Mouse (Mus musculus): Measurements from ENCODE around the gene Mettl24.

Mettl24 gene

GRCm38 (mm10) chr10:40683092-40683867 lies at the start of gene Mettl24:
Gene Mettl24, plus strand, starts transcription at chr10:40683282.
- DNase-seq = peak; percentile 41

- DNase-seq = no peak
These were observed 45.8 kb upstream of the Mettl24 start for GRCm38 (mm10) chr10:40637331-40637730.

GRCm38 (mm10) chr10:40638276-40638675 lies 44.8 kb upstream of the Mettl24 start:
- peak; percentile 92 for DNase-seq

GRCm38 (mm10) chr10:40638823-40639819 lies 44.0 kb upstream of the Mettl24 start:
- peak; percentile 63 for DNase-seq

- no peak for DNase-seq
These were observed 42.7 kb upstream of the Mettl24 start for GRCm38 (mm10) chr10:40640406-40640805.

- DNase-seq = no peak
These were observed 41.2 kb upstream of the Mettl24 start for GRCm38 (mm10) chr10:40641901-40642300.

- no peak for DNase-seq
These were observed 40.0 kb upstream of the Mettl24 start for GRCm38 (mm10) chr10:40643126-40643525.

GRCm38 (mm10) chr10:40644456-40644855 lies 38.6 kb upstream of the Mettl24 start:
- no peak for DNase-seq

- no peak for DNase-seq
These were observed 37.7 kb upstream of the Mettl24 start for GRCm38 (mm10) chr10:40645346-40645745.

- no peak for DNase-seq
These were observed 34.3 kb upstream of the Mettl24 start for GRCm38 (mm10) chr10:40648776-40649175.

GRCm38 (mm10) chr10:40649634-40650033 lies 33.4 kb upstream of the Mettl24 start:
- no peak for DNase-seq

- no peak for DNase-seq
These were observed 31.4 kb upstream of the Mettl24 start for GRCm38 (mm10) chr10:40651676-40652075.

- no peak for DNase-seq
These were observed 17.8 kb upstream of the Mettl24 start for GRCm38 (mm10) chr10:40665270-40665669.

GRCm38 (mm10) chr10:40666943-40667342 lies 16.1 kb upstream of the Mettl24 start:
- DNase-seq = no peak

GRCm38 (mm10) chr10:40668640-40669039 lies 14.4 kb upstream of the Mettl24 start:
- no peak for DNase-seq

GRCm38 (mm10) chr10:40672587-40673296 lies 10.3 kb upstream of the Mettl24 start:
- no peak for DNase-seq

GRCm38 (mm10) chr10:40673297-40673665 lies 9.8 kb upstream of the Mettl24 start:
- no peak for DNase-seq

GRCm38 (mm10) chr10:40674151-40674550 lies 8.9 kb upstream of the Mettl24 start:
- no peak for DNase-seq

GRCm38 (mm10) chr10:40675921-40676320 lies 7.2 kb upstream of the Mettl24 start:
- DNase-seq = no peak

GRCm38 (mm10) chr10:40678477-40678876 lies 4.6 kb upstream of the Mettl24 start:
- DNase-seq = no peak

- DNase-seq = peak; percentile 89
These were observed 612 bp upstream of the Mettl24 start for GRCm38 (mm10) chr10:40682470-40682869.

GRCm38 (mm10) chr10:40683868-40684253 lies 779 bp downstream of the Mettl24 start:
- no peak for DNase-seq

- peak; percentile 67 for DNase-seq
These were observed 1.2 kb downstream of the Mettl24 start for GRCm38 (mm10) chr10:40684326-40684725.

All from layer of hippocampus, adult 9-11 months (tissue).